Mouse (Mus musculus) yolk sac, embryonic 10.5 days (tissue): ENCODE measurements at regions not wholly inside any gene's neighbourhood (a gene's known extent, or its start where the extent isn't known, plus 50 kb on each side); places are given as distances from the start of the nearest gene placed in this dataset.
A peak's percentile ranks its signal among the peaks of the same experiment; 100 is the strongest.

Experiments used
- DNase-seq: peaks from one replicate; pipeline ENCODE4 v3.0.0-alpha.2; 2017; ENCODE audit warnings: low spot score

- DNase-seq: peak; percentile 5
Measured at GRCm38 (mm10) chr10:37447333-37448204, 308.8 kb upstream of the Marcks start.

GRCm38 (mm10) chr10:37439863-37440613 is 301.3 kb upstream of the Marcks start:
- no peak for DNase-seq

DNA sequence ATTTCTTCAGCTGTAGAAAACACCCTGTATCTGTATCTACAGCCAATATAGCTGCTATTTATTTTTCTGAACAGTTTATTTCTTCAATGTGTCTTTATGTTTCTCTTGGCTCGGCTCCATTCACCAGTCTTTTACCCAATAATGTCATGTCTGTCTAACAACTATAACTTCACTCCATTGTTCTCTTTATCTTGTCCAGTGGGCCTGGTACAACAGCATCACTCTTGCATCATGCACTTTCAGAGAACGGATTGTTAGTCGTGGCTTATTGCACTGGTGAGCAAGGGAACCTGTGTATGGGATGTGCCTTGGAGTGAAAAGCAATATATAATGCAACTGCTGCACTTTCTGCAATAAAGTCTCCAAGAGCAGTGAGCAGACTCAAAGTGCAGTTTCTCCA is 299.6 kb upstream of the Marcks start:
- no peak for DNase-seq

- no peak for DNase-seq
Measured at GRCm38 (mm10) chr10:37436849-37437248, 298.1 kb upstream of the Marcks start.

- no peak for DNase-seq
Measured at GRCm38 (mm10) chr10:37434229-37434628, 295.5 kb upstream of the Marcks start.

GRCm38 (mm10) chr10:37423047-37423446 is 284.3 kb upstream of the Marcks start:
- DNase-seq: no peak

DNA sequence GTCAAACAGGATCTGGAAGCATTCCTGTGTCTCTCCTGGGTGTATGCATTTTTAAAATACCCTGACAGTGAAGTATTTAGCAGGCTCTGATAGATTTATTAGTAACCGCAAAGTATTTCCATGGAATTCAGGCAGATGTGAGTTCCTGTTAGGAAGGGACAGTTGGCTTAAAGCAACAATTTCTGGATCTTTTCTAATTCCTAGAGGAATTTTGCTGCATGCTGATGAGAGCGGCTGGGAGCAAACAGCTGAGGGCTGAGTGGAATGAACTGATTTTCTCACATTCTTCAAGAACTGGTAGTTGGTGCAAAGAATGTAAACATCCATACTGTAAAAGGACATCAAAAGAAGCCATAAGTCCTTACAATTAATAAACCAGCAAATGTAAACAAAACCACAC is 283.9 kb upstream of the Marcks start:
- peak; percentile 28 for DNase-seq

- DNase-seq: no peak
Measured at GRCm38 (mm10) chr10:37416321-37416720, 277.6 kb upstream of the Marcks start.

DNA sequence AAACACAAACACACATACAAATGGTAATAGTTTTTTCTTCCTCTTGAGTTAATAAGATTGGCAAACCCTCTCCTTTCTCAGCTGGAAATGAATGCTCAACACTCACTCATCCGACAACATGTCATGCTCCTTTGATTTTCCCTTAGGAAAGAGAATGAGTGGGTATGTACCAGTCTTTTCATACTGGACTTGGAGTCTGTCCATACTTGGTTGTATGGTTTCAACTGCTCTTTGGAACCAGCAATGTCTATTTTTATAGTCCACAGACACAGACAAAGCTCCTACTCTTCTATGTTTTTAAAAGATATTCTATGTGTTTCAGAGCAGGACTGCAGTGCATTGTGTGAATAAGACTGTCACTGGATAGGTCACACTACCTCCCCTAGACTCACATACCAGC is 273.7 kb upstream of the Marcks start:
- no peak for DNase-seq

DNA sequence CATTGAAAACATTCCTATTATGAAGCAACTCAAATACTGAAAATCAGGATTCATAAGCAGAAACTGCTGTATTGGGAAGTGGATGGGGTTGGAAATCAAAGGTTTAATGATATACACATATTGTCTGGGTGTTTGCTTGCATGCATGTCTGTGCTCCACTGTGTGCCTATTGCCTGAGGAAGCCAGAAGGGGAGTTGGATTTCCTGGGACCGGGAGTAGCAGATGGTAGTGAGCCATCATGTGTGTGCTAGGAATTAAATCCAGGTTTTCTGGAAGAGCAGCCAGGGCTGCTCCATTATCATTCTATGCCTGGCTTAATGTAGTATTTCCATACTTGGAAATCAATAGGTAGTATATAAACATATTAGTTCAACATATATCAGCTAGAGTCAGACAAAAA is 271.0 kb upstream of the Marcks start:
- no peak for DNase-seq

- DNase-seq: no peak
Measured at GRCm38 (mm10) chr10:37407487-37407886, 268.8 kb upstream of the Marcks start.

DNA sequence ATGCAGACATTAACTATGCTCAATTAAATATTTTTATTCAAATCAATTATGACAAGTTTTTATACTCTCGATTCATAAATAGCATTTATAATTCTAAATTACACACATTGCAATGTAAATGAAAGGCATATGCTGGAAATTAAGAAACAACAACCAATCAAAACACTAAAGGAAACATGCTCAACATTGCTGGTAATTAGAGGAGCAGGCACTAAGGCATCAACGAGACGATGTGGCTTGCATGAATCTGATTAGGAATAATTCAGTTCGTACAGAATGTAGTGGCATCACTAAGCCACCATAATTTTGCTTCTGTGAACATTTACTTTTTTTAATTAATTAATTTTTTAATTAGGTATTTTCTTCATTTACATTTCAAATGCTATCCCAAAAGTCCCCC is 266.2 kb upstream of the Marcks start:
- no peak for DNase-seq

- DNase-seq: no peak
Measured at GRCm38 (mm10) chr10:37404407-37404806, 265.7 kb upstream of the Marcks start.

GRCm38 (mm10) chr10:37402376-37402775 is 263.7 kb upstream of the Marcks start:
- DNase-seq: no peak

DNA sequence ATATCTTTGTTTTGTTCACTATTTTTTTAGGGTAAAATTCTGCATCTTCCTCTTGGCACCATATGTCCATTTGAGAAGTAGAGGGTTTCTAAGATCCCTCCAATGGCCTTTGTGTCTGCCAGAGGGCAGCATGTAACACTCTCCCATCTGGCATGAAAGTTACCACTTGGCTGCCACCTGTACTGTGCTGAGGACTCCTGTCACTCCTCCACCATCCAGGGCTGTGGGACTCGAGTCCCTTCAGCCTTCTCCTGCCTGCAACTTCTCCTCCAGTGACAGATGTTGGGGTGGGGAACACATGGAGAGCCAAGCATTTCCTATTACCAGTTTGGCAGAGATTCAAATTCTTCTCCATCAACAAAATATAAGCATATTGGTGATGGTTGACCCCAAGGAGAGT is 262.3 kb upstream of the Marcks start:
- DNase-seq: no peak

DNA sequence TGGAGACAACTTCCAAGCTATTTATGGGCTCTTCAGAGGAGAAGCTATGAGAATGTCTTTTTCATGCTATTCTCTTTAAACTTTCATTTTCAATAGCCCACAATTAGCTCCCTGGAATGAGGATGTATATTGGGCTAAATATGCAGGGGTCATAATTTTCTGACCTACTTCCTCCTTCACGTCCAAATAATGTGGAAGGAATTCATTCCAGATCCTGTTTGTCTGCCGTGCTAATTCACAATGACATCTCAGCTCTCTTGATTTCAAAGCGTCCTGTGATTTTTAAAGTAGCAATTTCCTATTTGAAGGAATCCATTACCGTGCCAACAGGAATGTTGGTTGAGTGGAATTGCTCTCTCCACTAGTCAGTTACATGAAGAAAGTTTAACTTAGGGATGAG is 261.7 kb upstream of the Marcks start:
- DNase-seq: no peak

DNA sequence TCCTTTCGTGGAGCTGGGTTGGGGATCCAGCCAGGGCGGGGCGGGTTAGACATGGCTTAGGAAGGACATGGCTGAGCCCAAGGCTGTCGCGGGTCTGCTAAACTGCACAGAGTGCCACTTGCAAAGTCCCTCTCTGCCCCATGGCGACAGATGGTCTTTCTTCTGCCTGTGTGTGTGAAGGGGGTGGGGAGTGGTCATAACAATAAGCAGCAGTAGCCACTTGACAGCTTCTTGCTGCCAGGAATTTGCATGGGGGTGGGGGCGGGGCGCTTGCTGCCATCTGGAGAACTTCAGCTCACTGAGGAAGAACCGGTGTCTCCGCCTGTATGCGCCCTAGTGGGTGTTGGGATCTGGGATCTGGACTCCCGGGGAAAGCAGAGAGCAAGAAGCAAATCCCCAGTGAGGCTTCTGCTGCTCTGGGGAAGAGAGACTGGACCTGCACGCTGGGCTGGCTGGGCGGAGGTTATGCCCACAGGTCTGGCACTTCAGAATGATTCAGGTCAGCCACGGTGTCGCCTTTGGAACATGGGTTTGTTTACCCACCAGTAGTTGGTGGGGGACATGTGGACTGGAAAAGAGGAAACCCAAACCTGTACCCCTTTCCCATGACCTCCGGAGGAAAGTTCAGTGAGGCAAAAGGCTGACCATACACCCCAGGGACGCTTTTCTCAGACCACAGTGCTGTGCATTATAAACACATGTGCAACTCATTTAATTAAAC is 258.7 kb upstream of the Marcks start:
- peak; percentile 82 for DNase-seq

DNA sequence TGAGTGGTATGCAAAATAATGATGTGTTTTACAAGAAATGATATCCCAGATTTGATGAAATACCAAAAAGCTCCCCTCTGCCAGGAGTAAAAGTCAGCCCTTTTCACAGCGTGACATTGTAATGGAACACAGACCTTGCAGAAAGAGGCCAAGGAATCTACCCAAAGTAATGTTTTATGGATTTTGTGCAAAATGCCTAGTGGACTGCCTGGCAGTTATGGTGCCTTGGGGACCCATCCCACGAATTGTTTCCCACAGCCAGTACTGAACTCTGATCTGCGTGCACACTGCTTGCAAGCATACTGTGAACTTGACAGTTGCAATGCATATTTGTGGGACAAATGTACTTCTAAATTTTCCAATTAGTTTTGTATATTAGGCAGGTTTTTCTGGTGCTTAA is 251.3 kb upstream of the Marcks start:
- DNase-seq: no peak

DNA sequence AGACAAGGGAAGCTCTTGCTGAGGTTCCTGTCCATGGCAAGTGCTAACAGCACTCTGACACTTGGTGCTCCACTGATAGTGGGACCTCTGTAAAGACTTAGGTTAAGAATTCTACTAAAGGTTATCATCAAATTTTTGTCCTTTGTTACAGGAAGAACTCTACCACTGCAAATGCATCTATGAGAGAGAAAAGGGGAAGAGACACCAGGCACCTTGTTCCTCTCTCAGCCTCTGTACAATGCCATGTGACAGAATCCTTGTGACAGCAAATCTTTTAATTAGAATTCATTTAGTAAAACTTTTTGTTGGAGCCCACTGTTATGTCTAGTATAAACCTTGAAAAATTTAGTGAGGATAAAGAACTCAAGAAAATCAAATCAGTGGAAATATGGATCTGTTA is 247.5 kb upstream of the Marcks start:
- DNase-seq: no peak

GRCm38 (mm10) chr10:37380024-37380423 is 241.3 kb upstream of the Marcks start:
- no peak for DNase-seq

DNA sequence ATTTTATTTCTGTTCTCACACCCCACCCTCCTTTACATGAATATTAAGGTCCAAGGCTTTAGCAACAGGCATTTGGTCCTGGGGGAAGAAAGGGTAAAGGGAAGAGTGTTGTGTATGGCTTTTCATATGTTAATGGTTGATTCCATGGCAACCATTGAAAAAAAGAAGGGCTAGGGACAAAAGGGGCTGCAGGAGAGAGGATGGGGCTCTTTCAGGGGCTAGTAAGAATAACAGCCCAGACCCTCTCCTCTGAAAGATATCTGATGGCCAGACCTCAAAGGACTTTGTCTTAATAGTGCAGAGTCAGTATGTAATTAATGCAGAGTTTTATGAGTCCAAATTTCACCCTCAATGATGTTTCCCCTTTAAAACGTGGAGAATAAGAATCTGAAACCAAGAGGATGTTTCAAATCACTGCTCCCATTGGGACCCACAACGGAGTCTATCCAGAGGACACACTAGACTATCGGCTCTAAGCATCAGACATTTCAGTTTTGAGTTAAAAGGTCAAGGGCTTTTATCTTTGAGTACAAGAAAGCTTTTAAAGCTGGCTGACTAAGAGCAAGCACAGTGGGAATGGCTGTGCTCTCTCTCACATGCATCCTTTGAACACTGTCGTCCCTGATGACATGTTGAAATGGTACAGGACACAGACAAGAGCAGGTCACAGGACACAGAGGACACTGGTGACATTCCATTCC is 239.4 kb upstream of the Marcks start:
- DNase-seq: no peak
